Mouse (Mus musculus) lung, embryonic 16.5 days (tissue): Measurements from ENCODE around the gene Ppwd1. TPM values are rescaled to one million over a fixed set of nuclear protein-coding genes. Genes with fewer than 3 reads are reported as not detected.
"Not testable (repeated sequence)": the region's sequence is repeated elsewhere in the genome, so short reads cannot be mapped to it uniquely, and the experiment has no call there.

Experiments used
- ATAC-seq: fragments of 200-750 bp; cut with Nextera tagmentation; 2 replicates; pipeline ENCODE4 v1.8.0; 2017; ENCODE audit warnings: low read depth, mild to moderate bottlenecking, moderate library complexity
- H3K27ac ChIP-seq: fragments of 300-500 bp; sonication (generic); 2 replicates; pipeline ENCODE4 v1.5.1; 2014; ENCODE audit warnings: mild to moderate bottlenecking, control low read depth, low read length
- H3K27me3 ChIP-seq: fragments of 300-500 bp; sonication (generic); 2 replicates; pipeline ENCODE4 v1.6.1; 2014; ENCODE audit warnings: low read depth, low read length, mixed read lengths; ENCODE audit not compliant: control insufficient read depth, insufficient read depth
- H3K36me3 ChIP-seq: fragments of 300-500 bp; sonication (generic); 2 replicates; pipeline ENCODE4 v1.6.1; 2014; ENCODE audit warnings: low read length; ENCODE audit not compliant: control insufficient read depth, insufficient read depth
- H3K4me1 ChIP-seq: fragments of 300-500 bp; sonication (generic); replicated peaks from 2 replicates; pipeline ENCODE4 v1.6.1; 2014; ENCODE audit warnings: low read length, mixed read lengths; ENCODE audit not compliant: control insufficient read depth, insufficient read depth
- H3K4me2 ChIP-seq: fragments of 300-500 bp; sonication (generic); 2 replicates; pipeline ENCODE4 v1.6.1; 2014; ENCODE audit warnings: low read depth, low read length, control low read depth
- H3K4me3 ChIP-seq: fragments of 300-500 bp; sonication (generic); 2 replicates; pipeline ENCODE4 v1.5.1; 2014; ENCODE audit warnings: mild to moderate bottlenecking, low read length, control low read depth
- H3K9ac ChIP-seq: fragments of 300-500 bp; sonication (generic); 2 replicates; pipeline ENCODE4 v1.6.1; 2014; ENCODE audit warnings: low read length, control low read depth
- H3K9me3 ChIP-seq: fragments of 300-500 bp; sonication (generic); 2 replicates; pipeline ENCODE4 v1.6.1; 2016; ENCODE audit warnings: low read length; ENCODE audit not compliant: control insufficient read depth
- WGBS: fragments of 180-500 bp; shearing (Covaris S2); extraction: QIAGEN DNeasy Blood & Tissue Kit; methylation state at CpG from one replicate; pipeline ENCODE4 v1.1.7; 2014; 5-methylcytosine and 5-hydroxymethylcytosine counted together
- polyA plus RNA-seq: library from polyadenylated mRNA; unstranded; fragments of >200 nt; fragmentation: Nextera tagmentation; extraction: Ambion mirVana; gene quantifications from 2 replicates; pipeline ENCODE4 v1.2.1, GENCODE M21; 2015

Gene Ppwd1
- polyA plus RNA-seq = 16.8 and 20.1 TPM in 2 replicates

DNA sequence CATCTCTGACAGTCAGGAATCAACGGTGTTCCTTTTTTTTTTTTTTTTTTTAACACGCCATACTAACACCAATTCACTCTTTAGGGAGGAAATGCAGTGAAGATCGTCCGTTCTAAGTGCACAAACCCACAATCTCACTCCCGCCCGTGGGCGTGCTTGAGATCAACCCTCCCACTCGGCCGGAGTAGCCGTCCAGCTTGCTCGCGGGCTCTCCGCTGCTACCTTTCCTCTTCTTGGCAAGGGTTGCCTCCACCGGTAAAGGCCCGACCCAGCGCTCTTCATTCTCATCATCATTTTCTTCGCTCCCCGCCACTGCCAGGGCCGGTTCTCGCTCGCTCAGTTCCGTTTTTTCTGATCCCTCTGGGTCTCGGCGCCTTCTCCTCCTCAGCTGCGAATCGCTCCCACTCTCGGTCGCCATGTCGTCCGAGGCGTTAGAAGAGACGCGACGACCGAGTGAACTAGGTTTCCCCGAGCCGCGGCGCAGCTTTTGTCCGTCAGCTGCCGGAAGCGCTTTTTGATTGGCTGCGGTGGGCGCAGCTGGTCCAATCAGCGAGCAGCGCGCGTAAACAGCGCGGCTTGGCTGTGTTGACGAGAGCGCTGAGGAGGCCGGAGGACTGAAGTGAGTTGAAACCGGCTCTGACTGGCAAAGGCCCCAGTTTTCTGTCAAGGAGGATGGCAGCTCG, at the start of gene Ppwd1, which contains the start of gene Cenpk:
Gene Ppwd1, minus strand, starts transcription at position 460 of the 683 bp plus-strand sequence.
Gene Cenpk, plus strand, starts transcription at position 228 of the 683 bp plus-strand sequence.
- Histone ChIP-seq H3K9me3 (no peaks in the 10 kb centered on the region), H3K27me3 (no peaks in the 10 kb centered on the region), H3K4me1 (peaks cover 12% of the 10 kb centered on the region), H3K4me3 (peak within 1 kb of the TSS; percentile 93), H3K4me2 (peak within 1 kb of the TSS; percentile 81), H3K27ac (peak within 1 kb of the TSS; percentile 96), H3K36me3 (peaks cover 3% of the 10 kb centered on the region; the same call in 1 of the 2 replicates), H3K9ac (peak within 1 kb of the TSS; percentile 92)
- under 1% methylated on average over 55 of the region's 55 CpGs for WGBS
- ATAC-seq = peak; percentile 100

DNA sequence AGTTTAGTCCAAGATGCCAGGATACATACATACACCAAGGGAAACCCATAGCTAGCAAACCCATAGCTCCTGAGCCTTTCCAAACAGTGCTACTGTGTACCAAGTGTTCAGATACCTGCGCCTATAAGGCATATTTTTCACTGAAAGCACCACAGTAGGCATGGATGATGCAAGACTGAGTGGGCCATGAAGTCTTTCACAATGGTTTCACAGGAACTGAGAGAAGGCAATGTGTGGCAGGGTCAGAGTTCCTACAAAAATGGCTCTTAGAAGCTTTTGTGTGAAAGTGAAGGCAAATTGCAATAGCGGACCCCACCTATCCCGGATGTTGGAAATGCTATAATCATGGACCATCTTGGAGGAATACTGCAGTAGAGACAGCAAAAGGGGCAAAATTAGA, 30.4 kb upstream of the Ppwd1 start:
- H3K27me3 ChIP-seq = no peaks in the 10 kb centered on the region
- no peaks in the 10 kb centered on the region for H3K9me3 ChIP-seq
- no peaks in the 10 kb centered on the region for H3K36me3 ChIP-seq
- H3K4me1 ChIP-seq = no peaks in the 10 kb centered on the region
- H3K9ac ChIP-seq = no peak overlapping the region
- H3K4me3 ChIP-seq = no peak overlapping the region
- H3K27ac ChIP-seq = no peak overlapping the region
- WGBS = 95% methylated on average over 3 of the region's 3 CpGs
- no peak for ATAC-seq
- no peak overlapping the region for H3K4me2 ChIP-seq

- H3K4me2 ChIP-seq = peak overlapping the region; percentile 76
- peak; percentile 29 for ATAC-seq
- WGBS = 4% methylated on average over 15 of the region's 15 CpGs
- H3K4me1 ChIP-seq = peaks cover 12% of the 10 kb centered on the region
- no peaks in the 10 kb centered on the region for H3K9me3 ChIP-seq
- no peaks in the 10 kb centered on the region for H3K27me3 ChIP-seq
- peaks cover 3% of the 10 kb centered on the region; the same call in 1 of the 2 replicates for H3K36me3 ChIP-seq
- peak overlapping the region; percentile 78 for H3K27ac ChIP-seq
- H3K4me3 ChIP-seq = peak overlapping the region; percentile 93
- H3K9ac ChIP-seq = peak overlapping the region; percentile 92
These were observed 538 bp upstream of the Ppwd1 start for GRCm38 (mm10) chr13:104229181-104229580.

DNA sequence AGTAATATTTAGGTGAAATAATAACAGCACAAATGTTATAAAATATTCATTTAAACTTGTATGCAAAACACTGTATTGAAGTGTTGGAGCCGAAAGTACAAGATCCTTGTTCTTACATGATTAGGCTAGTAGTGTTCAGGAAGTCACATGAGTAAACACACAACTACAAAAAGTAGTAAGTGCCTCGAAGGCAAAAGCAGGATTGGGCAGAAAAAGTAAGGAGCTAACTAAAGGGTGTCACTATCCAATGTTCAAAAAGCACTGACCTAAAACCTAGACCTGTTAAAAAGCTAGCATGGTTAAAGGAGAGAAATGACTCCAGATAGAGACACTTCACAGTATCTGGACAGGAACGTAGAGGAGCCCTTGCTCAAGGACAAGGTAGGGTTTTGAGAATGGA, 1.2 kb downstream of the Ppwd1 start:
- Histone ChIP-seq H3K27ac (no peak overlapping the region), H3K9ac (peak overlapping the region; percentile 62), H3K36me3 (peaks cover 3% of the 10 kb centered on the region; the same call in 1 of the 2 replicates), H3K4me3 (peak overlapping the region; percentile 93), H3K4me2 (peak overlapping the region; percentile 81), H3K9me3 (no peaks in the 10 kb centered on the region), H3K27me3 (no peaks in the 10 kb centered on the region), H3K4me1 (peaks cover 12% of the 10 kb centered on the region)
- ATAC-seq = no peak
- 36% methylated on average over 3 of the region's 3 CpGs for WGBS

GRCm38 (mm10) chr13:104204313-104204712, 24.3 kb downstream of the Ppwd1 start:
- no peak for ATAC-seq
- Histone ChIP-seq H3K36me3 (peaks cover 23% of the 10 kb centered on the region), H3K9me3 (no peaks in the 10 kb centered on the region), H3K4me1 (no peaks in the 10 kb centered on the region), H3K4me3 (no peak overlapping the region), H3K27me3 (no peaks in the 10 kb centered on the region), H3K4me2 (no peak overlapping the region), H3K27ac (no peak overlapping the region), H3K9ac (no peak overlapping the region)
- 54% methylated on average over 1 of the region's 1 CpGs for WGBS

- not testable (repeated sequence) for H3K9me3 ChIP-seq, H3K4me2 ChIP-seq, H3K4me1 ChIP-seq, H3K9ac ChIP-seq, H3K27me3 ChIP-seq, H3K4me3 ChIP-seq, ATAC-seq, H3K27ac ChIP-seq
- H3K36me3 ChIP-seq = peaks cover 10% of the 10 kb centered on the region
These were observed 32.8 kb downstream of the Ppwd1 start for GRCm38 (mm10) chr13:104195891-104196290.

GRCm38 (mm10) chr13:104187357-104187756, 41.3 kb downstream of the Ppwd1 start:
- no peaks in the 10 kb centered on the region for H3K27me3 ChIP-seq
- H3K4me3 ChIP-seq = no peak overlapping the region
- no peak overlapping the region for H3K4me2 ChIP-seq
- peaks cover 14% of the 10 kb centered on the region for H3K36me3 ChIP-seq
- no peak overlapping the region for H3K27ac ChIP-seq
- whole genome bisulfite sequencing = 74% methylated on average over 4 of the region's 4 CpGs
- no peaks in the 10 kb centered on the region for H3K4me1 ChIP-seq
- H3K9ac ChIP-seq = no peak overlapping the region
- no peak for ATAC-seq
- H3K9me3 ChIP-seq = no peaks in the 10 kb centered on the region

DNA sequence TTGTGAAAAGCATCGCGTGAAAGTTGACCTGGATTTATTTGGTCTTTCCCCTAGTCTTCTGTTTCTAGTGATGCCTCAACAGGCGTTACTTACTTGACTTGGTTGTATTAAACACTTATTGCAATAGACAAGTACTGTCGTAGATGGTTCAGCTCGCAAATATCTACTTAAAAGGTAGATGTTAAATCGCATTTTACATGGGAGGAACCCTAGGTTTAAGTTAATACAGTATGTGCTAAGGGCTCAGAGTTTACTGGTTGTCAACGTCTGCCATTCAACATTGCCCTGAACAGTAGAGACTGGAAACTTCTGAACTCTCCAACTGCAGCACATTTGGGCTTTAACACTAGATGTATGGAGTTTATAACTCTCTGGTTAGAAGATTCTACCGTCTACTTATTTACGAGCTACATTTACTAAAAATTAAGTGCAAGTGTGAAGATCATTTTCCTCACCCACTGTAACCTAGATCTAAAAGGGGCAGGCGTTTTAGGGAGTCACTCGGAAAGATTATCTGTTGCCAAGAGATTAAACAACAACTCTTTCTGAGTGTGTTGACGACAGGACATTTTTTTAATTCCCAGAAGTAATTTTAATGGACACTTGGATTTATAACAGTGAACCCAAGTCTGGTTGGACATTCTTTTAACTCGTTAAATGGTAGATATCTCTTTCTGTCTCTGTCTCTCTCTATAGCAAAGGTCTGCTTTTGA, 49.3 kb downstream of the Ppwd1 start:
- 11% methylated on average over 13 of the region's 13 CpGs for WGBS
- Histone ChIP-seq H3K27me3 (no peaks in the 10 kb centered on the region), H3K27ac (peak overlapping the region; percentile 74), H3K9ac (peak overlapping the region; percentile 90), H3K4me2 (peak overlapping the region; percentile 69), H3K4me3 (peak overlapping the region; percentile 72), H3K36me3 (peaks cover 10% of the 10 kb centered on the region), H3K4me1 (peaks cover 9% of the 10 kb centered on the region; the same call in 1 of the 2 replicates), H3K9me3 (no peaks in the 10 kb centered on the region)
- no peak; the same call in 1 of the 2 replicates for ATAC-seq

GRCm38 (mm10) chr13:104178650-104179121, 50.0 kb downstream of the Ppwd1 start, which contains the start of gene Trim23:
TSS of gene Trim23 (plus strand) at chr13:104178797.
- peak; percentile 100 for ATAC-seq
- H3K9ac ChIP-seq = peak within 1 kb of the TSS; percentile 90
- no peaks in the 10 kb centered on the region for H3K27me3 ChIP-seq
- peaks cover 7% of the 10 kb centered on the region for H3K36me3 ChIP-seq
- H3K4me3 ChIP-seq = peak within 1 kb of the TSS; percentile 72
- H3K4me2 ChIP-seq = peak within 1 kb of the TSS; percentile 81
- peak within 1 kb of the TSS; percentile 82 for H3K27ac ChIP-seq
- under 1% methylated on average over 38 of the region's 38 CpGs for WGBS
- H3K9me3 ChIP-seq = no peaks in the 10 kb centered on the region
- peaks cover 9% of the 10 kb centered on the region; the same call in 1 of the 2 replicates for H3K4me1 ChIP-seq
